Mouse (Mus musculus): ENCODE data around the gene Zfp385a.

Zfp385a gene

GRCm38 (mm10) chr15:103363809-103364208, 23.9 kb upstream of the Zfp385a start:
- no peak for DNase-seq (ENCODE audit: low spot score)

GRCm38 (mm10) chr15:103362950-103363349, 23.1 kb upstream of the Zfp385a start:
- DNase-seq (ENCODE audit: low spot score) = no peak

- DNase-seq (ENCODE audit: low spot score) = no peak
Measured at GRCm38 (mm10) chr15:103362333-103362732, 22.4 kb upstream of the Zfp385a start.

GRCm38 (mm10) chr15:103361269-103361668, 21.4 kb upstream of the Zfp385a start:
- no peak for DNase-seq (ENCODE audit: low spot score)

- DNase-seq (ENCODE audit: low spot score) = no peak
Measured at GRCm38 (mm10) chr15:103359869-103360602, 20.1 kb upstream of the Zfp385a start.

- no peak for DNase-seq (ENCODE audit: low spot score)
Measured at GRCm38 (mm10) chr15:103359122-103359510, 19.2 kb upstream of the Zfp385a start.

- no peak for DNase-seq (ENCODE audit: low spot score)
Measured at GRCm38 (mm10) chr15:103358278-103359121, 18.6 kb upstream of the Zfp385a start.

GRCm38 (mm10) chr15:103357817-103358216, 17.9 kb upstream of the Zfp385a start:
- no peak for DNase-seq (ENCODE audit: low spot score)

- no peak for DNase-seq (ENCODE audit: low spot score)
Measured at GRCm38 (mm10) chr15:103356130-103356529, 16.2 kb upstream of the Zfp385a start.

GRCm38 (mm10) chr15:103355420-103355819, 15.5 kb upstream of the Zfp385a start:
- no peak for DNase-seq (ENCODE audit: low spot score)

- no peak for DNase-seq (ENCODE audit: low spot score)
Measured at GRCm38 (mm10) chr15:103354690-103355089, 14.8 kb upstream of the Zfp385a start.

- DNase-seq (ENCODE audit: low spot score) = no peak
Measured at GRCm38 (mm10) chr15:103353511-103354256, 13.8 kb upstream of the Zfp385a start.

GRCm38 (mm10) chr15:103352856-103353255, 13.0 kb upstream of the Zfp385a start:
- no peak for DNase-seq (ENCODE audit: low spot score)

- DNase-seq (ENCODE audit: low spot score) = no peak
Measured at GRCm38 (mm10) chr15:103347275-103347684, 7.4 kb upstream of the Zfp385a start.

GRCm38 (mm10) chr15:103345789-103346188, 5.9 kb upstream of the Zfp385a start:
- DNase-seq (ENCODE audit: low spot score) = no peak

GRCm38 (mm10) chr15:103343556-103343955, 3.7 kb upstream of the Zfp385a start:
- DNase-seq (ENCODE audit: low spot score) = no peak

GRCm38 (mm10) chr15:103343008-103343407, 3.1 kb upstream of the Zfp385a start:
- no peak for DNase-seq (ENCODE audit: low spot score)

- no peak for DNase-seq (ENCODE audit: low spot score)
Measured at GRCm38 (mm10) chr15:103342415-103342814, 2.5 kb upstream of the Zfp385a start.

- no peak for DNase-seq (ENCODE audit: low spot score)
Measured at GRCm38 (mm10) chr15:103341547-103341946, 1.7 kb upstream of the Zfp385a start.

GRCm38 (mm10) chr15:103340786-103341185, 893 bp upstream of the Zfp385a start:
- DNase-seq (ENCODE audit: low spot score) = no peak

- DNase-seq (ENCODE audit: low spot score) = no peak
Measured at GRCm38 (mm10) chr15:103339166-103339960, 530 bp downstream of the Zfp385a start.

- no peak for DNase-seq (ENCODE audit: low spot score)
Measured at GRCm38 (mm10) chr15:103338829-103339165, 1.1 kb downstream of the Zfp385a start.

Data from ovary, adult 18-20 months (tissue).